Mouse (Mus musculus): ENCODE results near the gene Tiam1.
A peak's percentile ranks its signal among the peaks of the same experiment; 100 is the strongest.

Tiam1 gene

DNA sequence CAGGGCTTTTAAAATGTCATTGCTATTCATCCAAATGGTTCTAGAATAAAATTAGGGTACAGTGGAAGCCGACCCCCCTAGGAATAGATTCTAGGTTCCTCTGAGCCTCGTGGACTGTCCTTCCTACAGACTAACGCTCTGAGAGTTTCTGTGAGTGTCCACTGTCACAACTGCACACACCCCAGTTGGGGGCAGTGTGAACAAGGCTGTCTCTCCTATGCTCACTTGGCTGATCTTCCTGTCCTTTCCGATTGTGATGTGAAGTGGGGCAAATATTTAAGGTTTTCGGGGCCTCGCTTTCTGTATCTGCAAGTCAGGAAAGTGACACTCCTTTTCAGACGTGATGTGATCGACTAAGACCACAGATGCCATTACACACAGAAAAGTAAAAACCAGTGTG, 288.8 kb downstream of the Tiam1 start:
- DNase-seq (ENCODE audit: inconsistent age in 2 of 2, low spot score in 1 of 2), result no peak

- DNase-seq (ENCODE audit: inconsistent age in 2 of 2, low spot score in 1 of 2), result no peak
Observed at GRCm38 (mm10) chr16:89851333-89851732, 292.2 kb downstream of the Tiam1 start.

DNA sequence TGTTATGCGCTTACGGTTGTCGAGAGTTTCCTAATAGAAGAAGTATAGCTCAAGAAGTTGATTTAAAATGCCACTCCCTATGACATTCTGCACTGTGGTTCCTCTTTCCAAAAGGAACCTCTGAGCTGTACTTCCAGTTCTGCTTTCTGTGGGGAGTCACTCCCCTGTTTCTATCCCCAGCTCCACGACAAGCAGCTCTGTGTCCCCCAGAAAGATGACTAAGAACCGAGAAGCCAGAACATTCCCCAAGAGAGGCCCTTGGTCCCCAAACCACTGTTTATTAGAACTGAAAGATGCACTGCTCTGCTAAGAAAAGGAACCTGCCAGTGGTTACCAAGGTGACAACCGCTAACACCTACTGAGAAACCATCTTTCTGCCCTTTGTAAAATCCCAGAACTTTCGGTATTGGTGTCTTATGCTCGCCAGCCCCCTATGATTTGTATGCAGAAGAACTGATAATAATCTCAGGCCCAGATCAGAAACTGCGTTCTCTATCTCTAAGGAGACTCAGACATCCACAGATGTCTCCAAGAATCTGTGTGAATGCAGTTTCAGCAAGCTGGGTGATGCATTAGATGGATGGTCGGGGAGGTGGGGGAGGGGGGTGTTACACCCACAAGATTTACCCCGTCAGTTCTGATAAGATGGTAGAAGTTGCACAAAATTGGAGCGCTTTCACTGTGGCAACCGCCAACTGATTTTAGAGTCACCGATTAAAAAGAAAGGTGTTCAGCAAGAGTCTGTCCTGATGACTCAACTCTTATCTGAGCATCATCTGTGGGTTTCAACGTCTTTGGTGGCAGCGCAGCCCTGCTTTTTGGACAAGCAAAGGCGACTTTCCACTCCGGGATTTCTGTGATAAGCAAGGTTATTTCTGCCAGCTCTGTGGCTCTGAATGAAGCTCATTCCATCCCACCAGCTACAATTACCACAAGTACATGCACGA, 294.6 kb downstream of the Tiam1 start:
- no peak for DNase-seq (ENCODE audit: inconsistent age in 2 of 2, low spot score in 1 of 2)

- DNase-seq (ENCODE audit: inconsistent age in 2 of 2, low spot score in 1 of 2), result no peak
Observed at GRCm38 (mm10) chr16:89848179-89848578, 295.4 kb downstream of the Tiam1 start.

- DNase-seq (ENCODE audit: inconsistent age in 2 of 2, low spot score in 1 of 2), result no peak
Observed at GRCm38 (mm10) chr16:89845461-89845860, 298.1 kb downstream of the Tiam1 start.

DNA sequence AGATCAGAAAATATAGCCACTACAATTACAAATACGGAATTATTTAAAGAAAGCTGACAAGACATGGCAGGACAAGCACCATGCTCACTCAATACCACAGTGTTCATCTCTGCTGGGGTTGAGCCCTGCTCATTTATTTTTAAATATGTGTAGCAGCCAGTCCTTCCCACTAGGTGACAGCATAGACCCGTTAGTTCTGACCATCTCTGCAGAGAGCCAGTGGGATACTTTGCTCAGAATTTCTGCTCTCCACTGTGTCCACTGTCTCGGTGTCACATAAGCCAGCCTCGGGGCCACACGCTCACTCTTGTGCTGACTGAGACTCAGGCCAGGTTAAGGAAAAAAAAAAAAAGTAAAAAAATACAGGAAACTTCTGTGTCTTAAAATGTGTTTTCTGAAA, 299.0 kb downstream of the Tiam1 start:
- DNase-seq (ENCODE audit: inconsistent age in 2 of 2, low spot score in 1 of 2), result peak; percentile 40 to 84

DNA sequence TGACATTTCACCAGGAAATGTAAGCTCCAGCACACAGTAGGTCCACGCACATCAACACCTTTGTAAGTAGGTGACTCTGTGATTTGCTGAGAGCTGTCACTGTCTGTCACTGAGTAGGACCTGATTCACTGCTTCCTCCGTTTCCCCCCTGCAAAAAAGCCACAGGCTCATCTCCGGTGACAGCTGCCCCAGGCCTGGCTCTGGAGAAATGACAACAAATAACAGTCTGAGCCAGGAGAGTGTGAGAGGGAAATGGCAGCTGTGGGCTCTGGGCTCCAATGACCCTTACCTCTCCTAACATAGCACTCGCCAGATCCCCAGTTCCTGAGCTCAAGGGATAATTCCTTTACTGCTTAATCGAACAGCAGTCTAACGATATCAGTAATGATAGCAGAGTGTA, 301.7 kb downstream of the Tiam1 start:
- DNase-seq (ENCODE audit: inconsistent age in 2 of 2, low spot score in 1 of 2), result no peak

DNA sequence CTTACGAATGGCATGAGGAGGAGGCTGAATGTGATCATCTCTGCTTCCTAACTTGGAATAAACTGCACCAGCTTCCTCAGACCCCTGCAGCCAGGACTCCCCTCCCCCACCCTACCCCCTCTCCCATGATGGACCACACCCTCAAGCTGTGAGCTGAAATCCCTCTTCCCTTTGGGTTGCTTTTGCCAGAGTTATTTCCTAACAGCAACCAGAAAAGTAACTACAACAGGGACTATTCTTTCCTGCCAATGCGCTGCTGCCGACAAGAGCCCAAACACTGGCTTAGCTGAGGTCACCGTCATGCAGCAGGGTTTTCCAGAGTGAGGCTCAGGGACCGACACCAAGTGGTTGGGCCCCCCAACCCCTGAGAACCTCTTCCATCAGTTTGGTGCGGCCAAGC, 303.2 kb downstream of the Tiam1 start:
- DNase-seq (ENCODE audit: inconsistent age in 2 of 2, low spot score in 1 of 2), result no peak

GRCm38 (mm10) chr16:89839829-89840228, 303.7 kb downstream of the Tiam1 start:
- DNase-seq (ENCODE audit: inconsistent age in 2 of 2, low spot score in 1 of 2), result no peak

- no peak for DNase-seq (ENCODE audit: inconsistent age in 2 of 2, low spot score in 1 of 2)
Observed at GRCm38 (mm10) chr16:89837096-89837495, 306.5 kb downstream of the Tiam1 start.

- DNase-seq (ENCODE audit: inconsistent age in 2 of 2, low spot score in 1 of 2), result no peak
Observed at GRCm38 (mm10) chr16:89835551-89835950, 308.0 kb downstream of the Tiam1 start.

GRCm38 (mm10) chr16:89833011-89833410, 310.6 kb downstream of the Tiam1 start:
- no peak for DNase-seq (ENCODE audit: inconsistent age in 2 of 2, low spot score in 1 of 2)

DNA sequence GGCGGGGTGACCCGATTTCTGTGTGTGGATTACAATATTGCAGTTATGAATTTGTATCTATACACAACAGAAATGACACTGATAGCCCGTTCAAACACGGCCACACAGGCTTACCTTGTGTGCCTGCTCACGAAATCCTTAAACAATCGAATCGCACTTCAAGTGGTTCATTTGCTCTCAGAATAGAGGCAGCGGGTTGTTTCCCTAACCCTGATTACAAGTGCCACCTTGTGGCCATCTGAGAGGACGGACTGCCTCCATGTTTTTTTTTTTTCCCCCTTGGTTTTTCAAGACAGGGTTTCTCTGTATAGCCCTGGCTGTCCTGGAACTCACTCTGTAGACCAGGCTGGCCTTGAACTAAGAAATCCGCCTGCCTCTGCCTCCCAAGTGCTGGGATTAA, 312.4 kb downstream of the Tiam1 start:
- peak in 1 of 2 experiments; percentile 71 for DNase-seq (ENCODE audit: inconsistent age in 2 of 2, low spot score in 1 of 2)

GRCm38 (mm10) chr16:89830221-89830648, 313.3 kb downstream of the Tiam1 start:
- peak; percentile 37 to 63 for DNase-seq (ENCODE audit: inconsistent age in 2 of 2, low spot score in 1 of 2)

DNA sequence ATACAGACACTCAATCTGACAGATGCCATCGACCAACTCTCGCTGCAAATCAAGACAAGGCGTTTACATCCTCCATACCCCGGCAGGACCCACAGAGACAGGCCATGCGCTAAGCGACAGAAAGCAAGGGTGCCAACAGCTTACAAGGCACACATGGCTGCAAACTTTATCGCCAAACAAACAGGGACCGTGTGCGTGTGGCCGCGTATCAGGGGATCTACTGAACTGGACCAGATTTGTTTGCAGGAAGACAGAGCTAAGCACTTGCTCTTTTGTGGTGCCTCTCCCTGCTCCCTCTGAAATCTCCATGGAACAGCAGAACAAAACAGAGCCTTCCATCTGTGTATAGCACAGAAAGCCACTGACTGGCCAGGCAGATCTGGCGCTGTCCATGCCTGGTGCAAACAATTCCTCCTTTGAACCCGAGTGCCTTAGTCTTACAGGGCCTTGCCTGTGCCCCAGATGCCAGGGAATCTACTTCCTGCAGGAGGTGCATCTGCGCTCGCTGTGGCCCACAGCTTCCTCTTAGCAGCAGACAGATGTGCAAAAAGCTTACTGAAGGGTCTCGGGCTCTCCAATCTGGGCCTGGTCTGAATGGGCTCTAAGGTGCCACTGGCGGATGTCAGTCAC, 316.0 kb downstream of the Tiam1 start:
- DNase-seq (ENCODE audit: inconsistent age in 2 of 2, low spot score in 1 of 2), result no peak

DNA sequence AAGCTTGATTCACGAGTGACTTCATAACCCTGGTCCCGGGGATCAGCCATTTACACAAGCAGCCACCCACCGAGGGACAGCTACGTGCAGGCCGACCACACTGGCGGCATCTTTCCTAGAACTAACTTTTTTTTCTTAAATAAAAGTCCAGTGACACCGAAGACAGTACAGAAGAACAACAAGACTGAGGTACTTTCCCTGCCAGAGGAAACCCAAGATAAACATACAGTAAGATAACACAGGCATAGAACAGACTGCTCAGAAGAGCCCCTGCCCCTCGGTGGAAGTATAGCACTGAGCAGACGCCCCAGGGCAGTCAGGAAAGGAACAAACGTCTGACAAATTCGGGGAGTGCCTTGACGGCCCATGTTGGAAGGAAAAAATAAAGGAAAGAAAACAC, 317.7 kb downstream of the Tiam1 start:
- DNase-seq (ENCODE audit: inconsistent age in 2 of 2, low spot score in 1 of 2), result no peak

DNA sequence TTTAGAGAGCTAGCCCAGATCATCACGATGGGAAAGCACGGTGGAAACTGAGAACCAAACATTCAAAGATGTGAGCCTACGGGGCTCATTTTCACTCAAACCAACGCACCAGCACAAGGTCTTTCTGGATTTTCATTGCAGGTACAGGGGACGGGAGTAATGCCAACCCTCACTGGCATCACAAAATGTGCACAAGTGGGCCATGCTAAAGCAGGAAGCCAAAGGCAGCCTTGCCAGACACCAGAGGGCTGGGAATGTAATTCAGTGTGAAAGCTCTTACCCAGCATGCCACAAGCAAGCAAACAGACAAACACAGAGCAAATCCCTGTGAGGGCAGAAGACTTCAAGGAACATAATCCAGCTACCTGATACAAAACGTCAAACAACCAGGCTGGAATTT, 320.7 kb downstream of the Tiam1 start:
- DNase-seq (ENCODE audit: inconsistent age in 2 of 2, low spot score in 1 of 2), result no peak

- no peak for DNase-seq (ENCODE audit: inconsistent age in 2 of 2, low spot score in 1 of 2)
Observed at GRCm38 (mm10) chr16:89818661-89819060, 324.9 kb downstream of the Tiam1 start.

- peak in 1 of 2 experiments; percentile 16 for DNase-seq (ENCODE audit: inconsistent age in 2 of 2, low spot score in 1 of 2)
Observed at GRCm38 (mm10) chr16:89817861-89818630, 325.5 kb downstream of the Tiam1 start.

- DNase-seq (ENCODE audit: inconsistent age in 2 of 2, low spot score in 1 of 2), result no peak
Observed at GRCm38 (mm10) chr16:89817301-89817700, 326.3 kb downstream of the Tiam1 start.

DNA sequence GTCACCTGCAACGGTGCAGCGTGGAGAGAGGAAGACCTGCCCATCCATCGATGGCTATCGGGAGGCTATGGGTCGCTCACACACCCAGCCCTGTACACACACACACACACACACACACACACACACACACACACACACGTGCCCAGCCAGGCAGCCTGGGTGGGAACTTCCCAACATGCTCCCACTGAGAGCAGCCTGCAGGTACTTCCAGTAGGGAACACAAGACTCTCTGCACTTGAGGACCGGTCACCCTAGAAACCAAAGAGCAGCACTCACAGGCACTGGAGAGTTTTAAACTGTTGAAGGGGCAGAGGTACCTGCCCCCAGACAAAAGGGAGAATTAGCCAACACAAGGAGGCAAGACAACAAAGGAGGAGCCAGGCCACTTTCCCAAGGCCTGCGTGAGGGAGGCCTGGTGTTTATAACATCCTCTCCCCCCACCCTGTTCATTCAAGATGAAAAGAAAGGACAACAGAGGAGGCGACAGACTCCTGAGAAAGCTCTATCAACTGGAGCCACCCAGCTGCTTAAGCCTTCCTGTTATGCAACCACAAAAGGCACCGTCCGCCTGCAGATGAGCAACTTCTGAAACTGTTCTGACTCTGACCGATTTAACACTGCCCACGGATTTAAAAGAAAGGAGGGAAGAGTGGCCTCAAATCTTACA, 326.9 kb downstream of the Tiam1 start:
- peak in 1 of 2 experiments; percentile 39 for DNase-seq (ENCODE audit: inconsistent age in 2 of 2, low spot score in 1 of 2)

All from adrenal gland, adult (tissue).